Mouse (Mus musculus) testis, adult 2 months (tissue): ENCODE results near the gene Cnih3. TPM values are rescaled to one million over a fixed set of nuclear protein-coding genes. Genes with fewer than 3 reads are reported as not detected.

ENCODE experiments used
- H3K27ac ChIP-seq: fragments of 200-500 bp; 2 replicates; pipeline ENCODE4 v1.5.1; 2012; ENCODE audit warnings: low read depth, low read length; ENCODE audit not compliant: control insufficient read depth, insufficient read depth
- H3K27me3 ChIP-seq: fragments of 200-500 bp; 2 replicates; pipeline ENCODE4 v1.6.1; 2012; ENCODE audit warnings: mild to moderate bottlenecking, low read length, moderate library complexity; ENCODE audit not compliant: control insufficient read depth, insufficient read depth
- H3K36me3 ChIP-seq: fragments of 200-500 bp; 2 replicates; pipeline ENCODE4 v1.6.1; 2012; ENCODE audit warnings: mild to moderate bottlenecking, low read length; ENCODE audit not compliant: control insufficient read depth, insufficient read depth
- H3K4me1 ChIP-seq: fragments of 200-500 bp; 2 replicates; pipeline ENCODE4 v1.6.1; 2012; ENCODE audit warnings: low read length; ENCODE audit not compliant: control insufficient read depth, insufficient read depth
- H3K4me3 ChIP-seq: fragments of 200-500 bp; 2 replicates; pipeline ENCODE4 v1.5.1; 2012; ENCODE audit warnings: low read depth, mild to moderate bottlenecking, low read length, moderate library complexity, mixed read lengths; ENCODE audit not compliant: control insufficient read depth
- CTCF ChIP-seq: fragments of 200-500 bp; IDR thresholded peaks from 2 replicates; pipeline ENCODE4 v1.5.1; 2012; ENCODE audit warnings: low read depth, mild to moderate bottlenecking, inconsistent platforms, low read length, moderate library complexity; ENCODE audit not compliant: control insufficient read depth, insufficient read depth, insufficient replicate concordance
- POLR2A ChIP-seq: fragments of 200-500 bp; IDR thresholded peaks from 2 replicates; pipeline ENCODE4 v1.6.1; 2012; ENCODE audit warnings: low read depth, mild to moderate bottlenecking, inconsistent platforms, low read length, moderate library complexity; ENCODE audit not compliant: control insufficient read depth
- polyA plus RNA-seq: library from polyadenylated mRNA; depleted of rRNA; stranded (reverse); fragments of >200 nt; gene quantifications from 2 replicates; pipeline ENCODE4 v1.2.3, GENCODE M21; 2012

The Cnih3 gene
- polyA plus RNA-seq, 1 experiment: 0.27 TPM

DNA sequence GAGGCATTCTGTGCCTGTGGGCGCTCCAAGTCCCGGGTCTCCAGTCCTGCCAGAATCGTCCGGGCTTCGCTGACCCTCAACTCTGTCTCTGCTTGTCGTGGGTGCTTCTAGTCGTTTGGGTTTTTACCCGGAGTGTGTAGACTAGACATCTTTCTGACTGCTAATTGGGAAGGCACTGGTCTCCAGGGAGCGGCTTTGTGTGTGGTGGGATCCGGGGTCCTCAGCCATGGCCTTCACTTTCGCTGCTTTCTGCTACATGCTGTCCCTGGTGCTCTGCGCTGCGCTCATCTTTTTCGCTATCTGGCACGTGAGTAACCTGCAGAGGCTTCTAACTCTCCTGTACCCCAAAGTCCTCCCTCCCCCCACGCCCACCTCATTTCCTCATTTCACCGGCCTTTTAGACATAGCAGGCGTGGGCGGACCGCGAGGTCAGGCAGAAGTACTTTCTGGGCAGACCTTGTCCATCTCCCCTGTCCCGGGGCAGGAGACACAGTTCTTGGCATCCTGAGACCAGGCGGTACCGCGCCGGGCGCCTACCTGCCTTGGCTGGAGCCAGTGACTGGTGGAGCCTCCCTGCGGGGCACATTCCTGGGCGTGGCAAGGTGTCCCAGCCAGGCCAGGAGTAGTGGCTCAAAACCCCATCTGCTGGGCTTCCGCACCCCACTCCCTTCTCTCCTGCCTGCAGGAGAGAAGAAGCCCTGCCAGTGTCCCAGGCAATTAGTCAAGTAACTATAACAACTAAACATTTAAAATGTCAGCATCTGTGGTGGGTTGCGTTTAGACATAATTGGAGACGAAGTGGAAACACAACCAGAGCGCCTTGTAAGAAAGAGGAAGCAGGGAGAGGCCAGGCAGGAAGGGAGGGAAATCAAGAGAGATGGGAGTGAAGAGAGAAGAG, 1.0 kb downstream of the Cnih3 start:
- TF ChIP-seq CTCF (no peak), POLR2A (no peak)
- no peak overlapping the region for H3K27ac ChIP-seq
- no peak overlapping the region for H3K4me3 ChIP-seq
- H3K4me1 ChIP-seq: peaks cover 16% of the 10 kb centered on the region
- no peaks in the 10 kb centered on the region for H3K36me3 ChIP-seq
- peaks cover 3% of the 10 kb centered on the region; the same call in 1 of the 2 replicates for H3K27me3 ChIP-seq

- H3K27me3 ChIP-seq: peaks cover 3% of the 10 kb centered on the region; the same call in 1 of the 2 replicates
- peaks cover 16% of the 10 kb centered on the region for H3K4me1 ChIP-seq
These were observed 3.3 kb downstream of the Cnih3 start for GRCm38 (mm10) chr1:181355683-181356082.

GRCm38 (mm10) chr1:181357870-181358269, 5.4 kb downstream of the Cnih3 start:
- Histone ChIP-seq H3K27me3 (0 out of 2 replicates have a peak, but pooled peaks cover 2% of the 10 kb centered on the region), H3K36me3 (no peaks in the 10 kb centered on the region), H3K4me1 (peaks cover 8% of the 10 kb centered on the region), H3K4me3 (no peak overlapping the region), H3K27ac (no peak overlapping the region)
- no peak for TF ChIP-seq CTCF
- no peak for TF ChIP-seq POLR2A

More at GRCm38 (mm10) chr1:181355683-181356082, 3.3 kb downstream of the Cnih3 start:
- H3K4me3 ChIP-seq: no peak overlapping the region
- TF ChIP-seq POLR2A: no peak
- no peak for TF ChIP-seq CTCF
- H3K36me3 ChIP-seq: no peaks in the 10 kb centered on the region
- H3K27ac ChIP-seq: no peak overlapping the region

GRCm38 (mm10) chr1:181358526-181358925, 6.1 kb downstream of the Cnih3 start:
- TF ChIP-seq POLR2A (no peak), CTCF (no peak)
- Histone ChIP-seq H3K4me1 (peaks cover 3% of the 10 kb centered on the region), H3K4me3 (no peak overlapping the region), H3K27me3 (0 out of 2 replicates have a peak, but pooled peaks cover 2% of the 10 kb centered on the region), H3K27ac (no peak overlapping the region), H3K36me3 (no peaks in the 10 kb centered on the region)

DNA sequence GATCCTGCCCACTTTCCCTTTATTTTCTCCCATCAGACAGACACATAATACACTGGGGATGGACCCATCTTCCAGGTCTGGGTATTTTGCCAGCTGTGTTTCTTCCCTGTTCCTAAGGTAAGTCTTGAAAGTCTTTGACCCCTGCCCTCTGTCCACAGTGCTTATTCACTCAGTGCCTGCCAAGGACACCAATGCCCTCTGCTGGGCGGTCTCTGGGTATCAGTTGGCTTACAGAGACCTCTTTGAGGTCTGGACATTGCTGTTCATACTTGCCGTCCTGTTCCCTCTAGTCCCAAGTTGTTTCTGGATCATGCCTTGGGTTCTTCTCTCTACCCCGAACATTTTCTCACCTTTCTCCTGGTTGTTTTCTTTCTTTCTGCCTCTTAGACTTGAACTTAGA, 8.3 kb downstream of the Cnih3 start:
- H3K27ac ChIP-seq: no peak overlapping the region
- TF ChIP-seq CTCF (no peak), POLR2A (no peak)
- no peak overlapping the region for H3K4me3 ChIP-seq
- no peaks in the 10 kb centered on the region for H3K36me3 ChIP-seq
- no peaks in the 10 kb centered on the region for H3K4me1 ChIP-seq
- no peaks in the 10 kb centered on the region for H3K27me3 ChIP-seq

DNA sequence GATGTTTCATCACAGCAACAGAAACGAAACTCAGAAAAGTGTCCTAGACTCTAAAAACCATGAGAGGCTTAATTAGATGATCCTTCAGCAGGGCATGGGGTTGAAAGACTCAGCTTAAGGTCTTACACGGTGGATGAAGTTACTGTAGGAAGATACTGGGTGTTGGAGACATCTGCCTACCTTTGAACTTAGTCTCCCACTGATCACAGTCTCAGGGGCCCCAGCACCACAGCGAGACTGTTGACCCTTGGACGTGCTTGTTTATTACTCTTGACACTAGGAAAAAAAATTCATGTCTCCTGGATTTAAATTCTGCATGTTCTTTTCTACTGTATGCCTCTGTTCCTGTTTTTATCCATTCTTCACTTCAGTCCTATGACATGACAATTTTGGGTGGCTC, 11.6 kb downstream of the Cnih3 start:
- no peak overlapping the region for H3K27ac ChIP-seq
- no peaks in the 10 kb centered on the region for H3K27me3 ChIP-seq
- H3K36me3 ChIP-seq: no peaks in the 10 kb centered on the region
- no peak for TF ChIP-seq POLR2A
- no peak for TF ChIP-seq CTCF
- H3K4me1 ChIP-seq: no peaks in the 10 kb centered on the region
- H3K4me3 ChIP-seq: no peak overlapping the region

- Histone ChIP-seq H3K27ac (no peak overlapping the region), H3K27me3 (no peaks in the 10 kb centered on the region), H3K36me3 (no peaks in the 10 kb centered on the region), H3K4me1 (no peaks in the 10 kb centered on the region), H3K4me3 (no peak overlapping the region)
- TF ChIP-seq CTCF (no peak), POLR2A (no peak)
These were observed 12.9 kb downstream of the Cnih3 start for GRCm38 (mm10) chr1:181365376-181365775.
